Mouse (Mus musculus) cerebellum, adult 9-10 months (tissue): Measurements from ENCODE around the gene Fnbp1l.

ENCODE experiments used
- DNase-seq: peaks from one replicate; pipeline ENCODE4 v3.0.0; 2022

Fnbp1l gene

GRCm38 (mm10) chr3:122519082-122519481 lies 100.4 kb downstream of the Fnbp1l start:
- no peak for DNase-seq

GRCm38 (mm10) chr3:122518231-122518736 lies 101.2 kb downstream of the Fnbp1l start:
- DNase-seq, result no peak

- no peak for DNase-seq
These were observed 101.8 kb downstream of the Fnbp1l start for GRCm38 (mm10) chr3:122517726-122518125.

- no peak for DNase-seq
These were observed 103.2 kb downstream of the Fnbp1l start for GRCm38 (mm10) chr3:122516327-122516695.

- no peak for DNase-seq
These were observed 103.8 kb downstream of the Fnbp1l start for GRCm38 (mm10) chr3:122515568-122516326.

GRCm38 (mm10) chr3:122512725-122513375 lies 106.7 kb downstream of the Fnbp1l start:
- no peak for DNase-seq

GRCm38 (mm10) chr3:122511721-122512619 lies 107.5 kb downstream of the Fnbp1l start:
- DNase-seq, result no peak

GRCm38 (mm10) chr3:122510932-122511331 lies 108.6 kb downstream of the Fnbp1l start:
- DNase-seq, result no peak

GRCm38 (mm10) chr3:122510240-122510750 lies 109.2 kb downstream of the Fnbp1l start:
- DNase-seq, result no peak

- no peak for DNase-seq
These were observed 109.8 kb downstream of the Fnbp1l start for GRCm38 (mm10) chr3:122509534-122510239.

GRCm38 (mm10) chr3:122509084-122509483 lies 110.4 kb downstream of the Fnbp1l start:
- DNase-seq, result no peak

- DNase-seq, result no peak
These were observed 111.7 kb downstream of the Fnbp1l start for GRCm38 (mm10) chr3:122507826-122508225.

GRCm38 (mm10) chr3:122506343-122506916 lies 113.1 kb downstream of the Fnbp1l start:
- no peak for DNase-seq

- DNase-seq, result no peak
These were observed 118.6 kb downstream of the Fnbp1l start for GRCm38 (mm10) chr3:122500929-122501328.

GRCm38 (mm10) chr3:122499647-122500046 lies 119.9 kb downstream of the Fnbp1l start:
- DNase-seq, result no peak

GRCm38 (mm10) chr3:122498528-122498927 lies 121.0 kb downstream of the Fnbp1l start:
- DNase-seq, result no peak

GRCm38 (mm10) chr3:122497871-122498270 lies 121.6 kb downstream of the Fnbp1l start:
- no peak for DNase-seq

- no peak for DNase-seq
These were observed 124.8 kb downstream of the Fnbp1l start for GRCm38 (mm10) chr3:122494764-122495163.

- no peak for DNase-seq
These were observed 126.5 kb downstream of the Fnbp1l start for GRCm38 (mm10) chr3:122492872-122493615.

GRCm38 (mm10) chr3:122492006-122492405 lies 127.5 kb downstream of the Fnbp1l start:
- DNase-seq, result no peak

GRCm38 (mm10) chr3:122490574-122490973 lies 128.9 kb downstream of the Fnbp1l start:
- DNase-seq, result no peak
